Mouse (Mus musculus): ENCODE data around the gene Vsig10l. TPM values are rescaled to one million over a fixed set of nuclear protein-coding genes. Genes with fewer than 3 reads are reported as not detected.

Vsig10l gene
- total RNA-seq, 1 experiment from 2014 or later, result 3.9 TPM

- ATAC-seq (replicated peaks; ENCODE audit: low read depth, poor library complexity, severe bottlenecking), result no peak
Observed at GRCm38 (mm10) chr7:43515076-43515475, 52.1 kb downstream of the Vsig10l start.

- no peak for ATAC-seq (replicated peaks; ENCODE audit: low read depth, poor library complexity, severe bottlenecking)
Observed at GRCm38 (mm10) chr7:43518341-43518740, 55.4 kb downstream of the Vsig10l start.

Other genes with a start within 250 kb of the Vsig10l start
- 20.1 and 36.6 TPM in 2 replicates for gene Zfp715, start 149.9 kb upstream of the Vsig10l start, total RNA-seq (2017)
- gene Siglecf, start 111.8 kb upstream of the Vsig10l start, total RNA-seq (2017), result 18.8 and 22.1 TPM in 2 replicates
- gene Siglecg, start 54.9 kb upstream of the Vsig10l start, total RNA-seq (2017), result 1.6 TPM in 2 replicates
- gene Lim2, start 35.5 kb upstream of the Vsig10l start, total RNA-seq (2017), result 1.4 TPM in 1 of 2 replicates, not detected in the other
- gene Nkg7, start 26.1 kb upstream of the Vsig10l start, total RNA-seq (2017), result 154 and 175 TPM in 2 replicates
- 2.9 TPM in 1 of 2 replicates, not detected in the other for gene Cldnd2, start 22.4 kb upstream of the Vsig10l start, total RNA-seq (2017)
- 481 and 496 TPM in 2 replicates for gene Etfb, start 19.1 kb upstream of the Vsig10l start, total RNA-seq (2017)
- 2.6 and 8.0 TPM in 2 replicates for gene Gm45233, start 19.0 kb upstream of the Vsig10l start, total RNA-seq (2017)
- not detected in 2 replicates for gene Iglon5, start 26.9 kb downstream of the Vsig10l start, total RNA-seq (2017)
- not detected in 2 replicates for gene 4931406B18Rik, start 42.8 kb downstream of the Vsig10l start, total RNA-seq (2017)
- 3.9 and 5.8 TPM in 2 replicates for gene Cd33, start 81.3 kb downstream of the Vsig10l start, total RNA-seq (2017)
- 1.4 and 1.5 TPM in 2 replicates for gene Zfp658, start 99.1 kb downstream of the Vsig10l start, total RNA-seq (2017)
- gene Zfp719, start 116.5 kb downstream of the Vsig10l start, total RNA-seq (2017), result 7.8 and 8.1 TPM in 2 replicates
- gene Zfp819, start 144.0 kb downstream of the Vsig10l start, total RNA-seq (2017), result 0.09 TPM in 1 of 2 replicates, not detected in the other
- not detected in 2 replicates for gene Ceacam18, start 171.6 kb downstream of the Vsig10l start, total RNA-seq (2017)
- 0.64 and 0.82 TPM in 2 replicates for gene Siglece, start 197.0 kb downstream of the Vsig10l start, total RNA-seq (2017)
- gene Ctu1, start 208.9 kb downstream of the Vsig10l start, total RNA-seq (2017), result 8.1 and 9.3 TPM in 2 replicates
- gene Klk14, start 227.3 kb downstream of the Vsig10l start, total RNA-seq (2017), result not detected in 2 replicates
- not detected in 2 replicates for gene Klk13, start 249.4 kb downstream of the Vsig10l start, total RNA-seq (2017)